Mouse (Mus musculus) layer of hippocampus, postnatal 25 days (tissue): ENCODE results near the gene Rpl4. TPM values are rescaled to one million over a fixed set of nuclear protein-coding genes. Genes with fewer than 3 reads are reported as not detected.
A peak's percentile ranks its signal among the peaks of the same experiment; 100 is the strongest.
"Not testable (repeated sequence)": the region's sequence is repeated elsewhere in the genome, so short reads cannot be mapped to it uniquely, and the experiment has no call there.

Experiments used
- DNase-seq, 2 experiments: peaks; one replicate each; pipeline ENCODE4 v3.0.0; 2022; ENCODE audit warnings: mixed read lengths in 2 of 2, low spot score in 1 of 2; ENCODE audit errors: extremely low spot score in 1 of 2
- total RNA-seq, 2 experiments: library from RNA; stranded (reverse); gene quantifications; 2 replicates each; pipeline ENCODE4 v1.2.3; 2021

Rpl4 gene
- total RNA-seq, 2 experiments from 2014 or later, result 547 to 604 TPM

- DNase-seq, result peak; percentile 37 to 47
These were observed 22.4 kb downstream of the Rpl4 start for GRCm38 (mm10) chr9:64195554-64195953.

GRCm38 (mm10) chr9:64197524-64197923 lies 24.3 kb downstream of the Rpl4 start:
- DNase-seq, result no peak

- no peak for DNase-seq
These were observed 25.0 kb downstream of the Rpl4 start for GRCm38 (mm10) chr9:64198068-64198762.

- not testable (repeated sequence) for DNase-seq
These were observed 25.7 kb downstream of the Rpl4 start for GRCm38 (mm10) chr9:64198763-64199418.

GRCm38 (mm10) chr9:64199897-64200296 lies 26.7 kb downstream of the Rpl4 start:
- DNase-seq, result no peak

- DNase-seq, result no peak
These were observed 29.2 kb downstream of the Rpl4 start for GRCm38 (mm10) chr9:64202331-64202730.

GRCm38 (mm10) chr9:64202866-64203265 lies 29.7 kb downstream of the Rpl4 start:
- no peak for DNase-seq

GRCm38 (mm10) chr9:64207509-64208084 lies 34.4 kb downstream of the Rpl4 start:
- DNase-seq, result no peak

GRCm38 (mm10) chr9:64214452-64214851 lies 41.3 kb downstream of the Rpl4 start:
- no peak for DNase-seq

GRCm38 (mm10) chr9:64216090-64216489 lies 42.9 kb downstream of the Rpl4 start:
- no peak for DNase-seq

- DNase-seq, result no peak
These were observed 43.5 kb downstream of the Rpl4 start for GRCm38 (mm10) chr9:64216641-64217040.

- no peak for DNase-seq
These were observed 44.7 kb downstream of the Rpl4 start for GRCm38 (mm10) chr9:64217887-64218286.

GRCm38 (mm10) chr9:64219305-64219704 lies 46.1 kb downstream of the Rpl4 start:
- no peak for DNase-seq

- DNase-seq, result no peak
These were observed 46.7 kb downstream of the Rpl4 start for GRCm38 (mm10) chr9:64219772-64220420.

GRCm38 (mm10) chr9:64220603-64221002 lies 47.4 kb downstream of the Rpl4 start:
- no peak for DNase-seq

GRCm38 (mm10) chr9:64221480-64221879 lies 48.3 kb downstream of the Rpl4 start:
- peak in 1 of 2 experiments; percentile 36 for DNase-seq

- no peak for DNase-seq
These were observed 48.9 kb downstream of the Rpl4 start for GRCm38 (mm10) chr9:64222098-64222497.

- no peak for DNase-seq
These were observed 52.6 kb downstream of the Rpl4 start for GRCm38 (mm10) chr9:64225805-64226204.

GRCm38 (mm10) chr9:64227736-64228135 lies 54.6 kb downstream of the Rpl4 start:
- no peak for DNase-seq
